16 mouse cellular contexts compared by ENCODE assay signal in the genomic region with DNA sequence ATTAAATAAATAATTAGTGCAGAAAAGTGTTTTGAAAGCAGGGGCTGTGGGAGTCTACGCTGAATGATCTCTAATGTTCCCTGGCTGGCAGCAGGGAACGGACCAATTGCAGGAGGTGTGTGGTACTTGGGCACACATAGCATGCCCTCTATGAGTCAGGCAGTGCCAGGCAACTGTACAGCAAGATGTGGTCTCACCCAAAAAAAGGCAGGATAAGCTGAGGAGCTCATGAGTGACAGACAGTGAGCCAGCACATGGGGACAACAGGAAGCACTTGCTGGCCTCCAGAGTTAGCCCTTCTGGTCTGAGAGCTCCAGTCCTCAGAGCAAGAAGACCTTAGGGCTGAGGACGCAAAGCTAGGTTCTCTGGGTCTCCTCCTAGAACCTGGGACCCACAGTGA.
"Had no signal": no experiment of that assay in that cellular context is flagged by ENCODE, and none has a peak within 500 bp of the region (broad histone marks: within the 10 kb centered on the region; RNA-seq: fewer than 3 reads in every experiment).

No protein-coding gene starts in this region.

- H3K27ac ChIP-seq: neural tube, embryonic 13.5 days; neural tube, embryonic 15.5 days; stomach, embryonic 15.5 days; stomach, postnatal 0 days had no signal

- H3K4me2 ChIP-seq: neural tube, embryonic 13.5 days; neural tube, embryonic 15.5 days; stomach, embryonic 15.5 days had no signal

- H3K9ac ChIP-seq: neural tube, embryonic 13.5 days; neural tube, embryonic 15.5 days; stomach, embryonic 15.5 days had no signal

- DNase-seq: retina, postnatal 1 day; right cerebral cortex, adult 18-20 months; right cerebral cortex, postnatal 14 days; right cerebral cortex, postnatal 25 days; right cerebral cortex, postnatal 4 days; spleen, adult 18-20 months; thymus, adult 18-20 months; thymus, adult 2 months; thymus, postnatal 14 days; thymus, postnatal 25 days; thymus, postnatal 36 days; thymus, postnatal 4 days had no signal

- H3K4me3 ChIP-seq: neural tube, embryonic 13.5 days; neural tube, embryonic 15.5 days; stomach, embryonic 15.5 days had no signal

- H3K36me3 ChIP-seq: neural tube, embryonic 13.5 days; neural tube, embryonic 15.5 days; stomach, embryonic 15.5 days had no signal

- H3K27me3 ChIP-seq: stomach, embryonic 15.5 days had no signal

- H3K9me3 ChIP-seq: neural tube, embryonic 13.5 days; neural tube, embryonic 15.5 days; stomach, embryonic 15.5 days had no signal
